Mouse (Mus musculus): ENCODE measurements at regions not wholly inside any gene's neighbourhood (a gene's known extent, or its start where the extent isn't known, plus 50 kb on each side); places are given as distances from the start of the nearest gene placed in this dataset.
A peak's percentile ranks its signal among the peaks of the same experiment; 100 is the strongest.

DNA sequence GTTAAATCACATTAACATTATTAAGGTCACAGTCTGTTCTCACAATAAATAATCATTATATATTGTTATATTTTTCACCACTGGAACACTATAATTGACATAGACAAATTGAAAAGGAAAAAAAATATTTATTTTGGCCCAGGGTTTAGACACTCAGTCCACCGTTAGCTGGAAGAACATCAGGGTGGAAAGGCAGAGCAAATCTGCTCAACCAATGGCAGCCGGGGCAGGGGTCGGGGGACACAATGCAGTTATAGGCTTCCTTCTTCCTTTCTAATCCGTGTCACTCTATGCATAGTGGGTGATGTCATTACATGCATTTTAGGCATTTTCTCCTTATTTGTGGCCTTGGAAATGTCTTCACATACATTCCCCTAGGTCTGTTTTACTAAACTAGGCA is 552.8 kb upstream of the Tenm3 start:
- H3K4me3 ChIP-seq (ENCODE audit: control insufficient read depth, low read depth, low read length), result no peak overlapping the region
- H3K27me3 ChIP-seq (ENCODE audit: control insufficient read depth, insufficient read depth, low read length), result no peaks in the 10 kb centered on the region
- TF ChIP-seq CTCF (IDR thresholded peaks at IDR 0.05; ENCODE audit: control insufficient read depth, insufficient read depth, insufficient replicate concordance, low read depth, low read length), result no peak
- TF ChIP-seq POLR2A (IDR thresholded peaks at IDR 0.05; ENCODE audit: control insufficient read depth, low read depth, low read length), result no peak
- H3K4me1 ChIP-seq (ENCODE audit: control insufficient read depth, insufficient read depth, low read length), result no peaks in the 10 kb centered on the region
- H3K27ac ChIP-seq (ENCODE audit: control insufficient read depth, insufficient read depth, low read depth, low read length), result no peak overlapping the region
- no peaks in the 10 kb centered on the region for H3K36me3 ChIP-seq (ENCODE audit: control insufficient read depth, insufficient read depth, low read length)

DNA sequence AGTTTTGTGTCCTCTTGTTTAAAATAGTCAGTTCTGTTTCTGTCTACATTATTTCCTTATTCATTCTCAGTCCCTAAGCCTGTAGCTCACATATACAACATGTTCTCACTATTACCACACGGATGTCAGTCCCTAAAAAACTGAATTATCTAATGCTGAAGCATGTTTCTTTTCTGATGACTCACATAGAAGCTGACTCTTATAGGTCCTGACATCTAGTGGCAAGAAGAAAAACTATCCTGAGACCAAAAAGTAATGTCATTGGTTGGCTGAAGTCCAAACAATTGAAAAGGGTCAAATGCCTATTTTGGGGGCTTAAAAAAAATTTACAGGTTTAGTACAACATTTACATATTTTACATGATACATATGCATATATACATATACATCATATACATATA is 551.3 kb upstream of the Tenm3 start:
- no peak overlapping the region for H3K27ac ChIP-seq (ENCODE audit: control insufficient read depth, insufficient read depth, low read depth, low read length)
- H3K4me1 ChIP-seq (ENCODE audit: control insufficient read depth, insufficient read depth, low read length), result no peaks in the 10 kb centered on the region
- H3K4me3 ChIP-seq (ENCODE audit: control insufficient read depth, low read depth, low read length), result no peak overlapping the region
- no peaks in the 10 kb centered on the region for H3K36me3 ChIP-seq (ENCODE audit: control insufficient read depth, insufficient read depth, low read length)
- TF ChIP-seq CTCF (IDR thresholded peaks at IDR 0.05; ENCODE audit: control insufficient read depth, insufficient read depth, insufficient replicate concordance, low read depth, low read length) (no peak), POLR2A (IDR thresholded peaks at IDR 0.05; ENCODE audit: control insufficient read depth, low read depth, low read length) (no peak)
- no peaks in the 10 kb centered on the region for H3K27me3 ChIP-seq (ENCODE audit: control insufficient read depth, insufficient read depth, low read length)

DNA sequence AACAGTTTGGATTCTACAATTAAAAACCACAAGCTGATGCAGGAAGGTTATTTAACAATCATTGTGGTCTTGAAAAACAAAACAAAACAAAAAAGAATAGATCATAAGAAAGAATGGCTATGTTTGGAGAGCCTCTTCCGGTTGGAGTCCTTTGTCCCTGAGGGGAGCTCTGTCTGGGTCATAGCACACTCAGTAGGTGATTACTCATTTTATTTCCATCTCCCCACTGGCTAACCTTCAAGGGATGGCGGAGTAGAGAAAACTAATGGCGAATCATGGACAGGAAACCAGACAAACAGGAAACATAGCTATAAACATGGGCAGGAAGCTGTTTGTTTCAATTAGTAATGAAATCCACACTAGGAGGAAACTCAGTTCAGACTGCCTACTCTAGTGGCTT is 545.8 kb upstream of the Tenm3 start:
- TF ChIP-seq POLR2A (IDR thresholded peaks at IDR 0.05; ENCODE audit: control insufficient read depth, low read depth, low read length) (no peak), CTCF (IDR thresholded peaks at IDR 0.05; ENCODE audit: control insufficient read depth, insufficient read depth, insufficient replicate concordance, low read depth, low read length) (no peak)
- H3K36me3 ChIP-seq (ENCODE audit: control insufficient read depth, insufficient read depth, low read length), result no peaks in the 10 kb centered on the region
- H3K4me3 ChIP-seq (ENCODE audit: control insufficient read depth, low read depth, low read length), result no peak overlapping the region
- H3K27me3 ChIP-seq (ENCODE audit: control insufficient read depth, insufficient read depth, low read length), result no peaks in the 10 kb centered on the region
- H3K27ac ChIP-seq (ENCODE audit: control insufficient read depth, insufficient read depth, low read depth, low read length), result no peak overlapping the region
- no peaks in the 10 kb centered on the region for H3K4me1 ChIP-seq (ENCODE audit: control insufficient read depth, insufficient read depth, low read length)

DNA sequence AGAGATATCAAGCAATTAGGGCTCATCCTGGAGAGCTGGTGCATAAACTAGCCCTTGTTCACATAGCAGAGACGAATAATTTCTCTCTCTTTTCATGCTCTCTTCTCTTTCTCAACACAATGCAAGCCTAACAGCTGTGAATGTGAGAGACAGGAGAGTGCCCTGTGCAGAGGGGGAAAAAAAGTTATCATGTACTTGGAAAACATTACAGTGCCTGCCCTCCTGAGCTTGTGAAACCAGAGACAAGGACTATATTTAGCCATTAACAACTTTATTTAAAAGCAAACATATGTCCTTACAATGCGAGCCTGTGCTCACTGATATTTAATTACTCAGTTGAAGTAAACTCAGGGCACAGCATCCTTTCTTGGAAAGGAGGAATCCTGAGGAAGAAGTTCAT is 543.8 kb upstream of the Tenm3 start:
- H3K36me3 ChIP-seq (ENCODE audit: control insufficient read depth, insufficient read depth, low read length), result no peaks in the 10 kb centered on the region
- no peak overlapping the region for H3K27ac ChIP-seq (ENCODE audit: control insufficient read depth, insufficient read depth, low read depth, low read length)
- H3K4me1 ChIP-seq (ENCODE audit: control insufficient read depth, insufficient read depth, low read length), result no peaks in the 10 kb centered on the region
- TF ChIP-seq POLR2A (IDR thresholded peaks at IDR 0.05; ENCODE audit: control insufficient read depth, low read depth, low read length) (no peak), CTCF (IDR thresholded peaks at IDR 0.05; ENCODE audit: control insufficient read depth, insufficient read depth, insufficient replicate concordance, low read depth, low read length) (no peak)
- no peaks in the 10 kb centered on the region for H3K27me3 ChIP-seq (ENCODE audit: control insufficient read depth, insufficient read depth, low read length)
- H3K4me3 ChIP-seq (ENCODE audit: control insufficient read depth, low read depth, low read length), result no peak overlapping the region

DNA sequence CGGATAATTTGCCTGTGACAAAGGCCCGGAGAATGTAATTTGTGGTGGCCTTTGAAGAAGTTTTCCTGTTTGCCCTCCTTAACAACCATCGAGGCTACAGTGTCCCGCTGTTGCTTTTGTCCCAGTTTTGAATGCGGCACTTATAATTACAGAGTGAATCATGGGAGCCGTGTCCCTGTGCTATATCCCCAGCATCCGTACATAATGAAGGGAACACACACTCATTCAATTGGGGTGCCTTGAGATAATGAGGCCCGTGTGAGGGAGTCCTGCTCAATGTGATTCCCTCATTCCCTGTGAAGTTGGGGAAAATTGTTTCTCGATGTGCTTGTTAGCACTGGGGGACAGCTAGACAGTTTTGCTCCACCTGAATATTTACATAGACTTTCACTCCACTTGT is 528.9 kb upstream of the Tenm3 start:
- no peaks in the 10 kb centered on the region for H3K4me1 ChIP-seq (ENCODE audit: control insufficient read depth, insufficient read depth, low read length)
- H3K27ac ChIP-seq (ENCODE audit: control insufficient read depth, insufficient read depth, low read depth, low read length), result no peak overlapping the region
- peak overlapping the region; percentile 86 for H3K4me3 ChIP-seq (ENCODE audit: control insufficient read depth, low read depth, low read length)
- no peaks in the 10 kb centered on the region for H3K27me3 ChIP-seq (ENCODE audit: control insufficient read depth, insufficient read depth, low read length)
- no peaks in the 10 kb centered on the region for H3K36me3 ChIP-seq (ENCODE audit: control insufficient read depth, insufficient read depth, low read length)
- TF ChIP-seq CTCF (IDR thresholded peaks at IDR 0.05; ENCODE audit: control insufficient read depth, insufficient read depth, insufficient replicate concordance, low read depth, low read length) (no peak), POLR2A (IDR thresholded peaks at IDR 0.05; ENCODE audit: control insufficient read depth, low read depth, low read length) (no peak)

DNA sequence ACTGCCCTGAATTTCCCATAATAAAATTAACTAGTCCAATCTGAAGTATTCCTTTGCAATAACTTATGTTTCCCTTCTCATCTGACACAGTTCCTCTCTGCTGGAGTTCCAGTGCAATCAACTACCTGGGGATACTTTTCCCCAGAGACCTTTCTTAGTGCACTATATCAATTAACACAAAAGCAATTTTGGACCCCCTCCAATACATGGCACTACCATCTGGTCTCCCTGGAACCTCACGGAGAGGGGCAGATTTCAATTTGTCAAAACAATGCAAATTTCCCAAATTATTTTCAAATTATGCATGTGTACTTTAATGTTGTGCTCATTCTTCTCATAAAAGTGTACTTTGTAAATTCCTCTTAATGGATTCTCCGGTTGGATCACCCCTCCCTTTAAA is 518.9 kb upstream of the Tenm3 start:
- H3K27me3 ChIP-seq (ENCODE audit: control insufficient read depth, insufficient read depth, low read length), result no peaks in the 10 kb centered on the region
- no peaks in the 10 kb centered on the region for H3K36me3 ChIP-seq (ENCODE audit: control insufficient read depth, insufficient read depth, low read length)
- TF ChIP-seq CTCF (IDR thresholded peaks at IDR 0.05; ENCODE audit: control insufficient read depth, insufficient read depth, insufficient replicate concordance, low read depth, low read length) (no peak), POLR2A (IDR thresholded peaks at IDR 0.05; ENCODE audit: control insufficient read depth, low read depth, low read length) (no peak)
- no peak overlapping the region for H3K27ac ChIP-seq (ENCODE audit: control insufficient read depth, insufficient read depth, low read depth, low read length)
- no peak overlapping the region for H3K4me3 ChIP-seq (ENCODE audit: control insufficient read depth, low read depth, low read length)
- no peaks in the 10 kb centered on the region for H3K4me1 ChIP-seq (ENCODE audit: control insufficient read depth, insufficient read depth, low read length)

DNA sequence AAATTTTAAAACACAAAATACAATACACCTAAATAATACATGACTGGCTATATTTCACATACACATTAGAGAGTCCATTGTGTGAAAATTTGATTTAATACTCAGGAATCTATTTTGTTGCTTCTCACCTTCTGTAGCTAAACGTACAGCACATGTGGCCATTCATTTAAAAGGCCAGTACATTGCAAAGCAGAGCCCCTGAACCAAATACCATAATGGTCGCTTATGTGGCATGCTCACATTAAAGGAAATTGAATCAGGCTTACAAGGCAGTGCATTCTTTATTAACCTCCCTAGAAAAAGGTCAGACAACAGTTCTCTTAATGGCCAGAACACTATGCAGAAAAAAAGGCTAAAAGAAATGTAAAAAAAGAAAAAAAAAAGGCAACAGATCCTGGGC is 517.7 kb upstream of the Tenm3 start:
- Histone ChIP-seq H3K27me3 (ENCODE audit: control insufficient read depth, insufficient read depth, low read length) (no peaks in the 10 kb centered on the region), H3K4me1 (ENCODE audit: control insufficient read depth, insufficient read depth, low read length) (no peaks in the 10 kb centered on the region), H3K4me3 (ENCODE audit: control insufficient read depth, low read depth, low read length) (no peak overlapping the region), H3K36me3 (ENCODE audit: control insufficient read depth, insufficient read depth, low read length) (no peaks in the 10 kb centered on the region), H3K27ac (ENCODE audit: control insufficient read depth, insufficient read depth, low read depth, low read length) (no peak overlapping the region)
- TF ChIP-seq CTCF (IDR thresholded peaks at IDR 0.05; ENCODE audit: control insufficient read depth, insufficient read depth, insufficient replicate concordance, low read depth, low read length), result no peak
- TF ChIP-seq POLR2A (IDR thresholded peaks at IDR 0.05; ENCODE audit: control insufficient read depth, low read depth, low read length), result no peak

DNA sequence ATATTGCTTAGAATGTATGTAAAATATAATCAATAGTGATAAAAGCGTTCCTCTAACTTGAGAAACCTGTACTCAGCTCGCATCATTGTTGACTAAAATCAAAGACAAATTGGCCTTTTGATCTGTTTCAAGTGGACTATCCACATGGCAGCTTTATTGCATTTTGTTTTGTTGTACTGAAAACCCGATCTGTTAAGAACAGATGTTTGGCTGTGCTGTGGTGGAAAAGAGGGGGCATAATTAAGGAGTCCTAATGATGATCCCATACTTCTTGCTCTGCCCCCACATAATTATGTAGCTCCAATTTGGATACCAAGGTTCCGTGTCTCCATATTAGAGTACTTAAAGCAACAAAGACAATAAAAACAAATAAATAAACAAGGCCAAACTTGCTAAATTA is 516.4 kb upstream of the Tenm3 start:
- TF ChIP-seq CTCF (IDR thresholded peaks at IDR 0.05; ENCODE audit: control insufficient read depth, insufficient read depth, insufficient replicate concordance, low read depth, low read length), result no peak
- no peak for TF ChIP-seq POLR2A (IDR thresholded peaks at IDR 0.05; ENCODE audit: control insufficient read depth, low read depth, low read length)
- no peaks in the 10 kb centered on the region for H3K36me3 ChIP-seq (ENCODE audit: control insufficient read depth, insufficient read depth, low read length)
- H3K27me3 ChIP-seq (ENCODE audit: control insufficient read depth, insufficient read depth, low read length), result no peaks in the 10 kb centered on the region
- no peaks in the 10 kb centered on the region for H3K4me1 ChIP-seq (ENCODE audit: control insufficient read depth, insufficient read depth, low read length)
- no peak overlapping the region for H3K27ac ChIP-seq (ENCODE audit: control insufficient read depth, insufficient read depth, low read depth, low read length)
- no peak overlapping the region for H3K4me3 ChIP-seq (ENCODE audit: control insufficient read depth, low read depth, low read length)
